Mouse (Mus musculus) thymus, postnatal 25 days (tissue): ENCODE results near the gene Gjc2.

Experiments used
- DNase-seq: peaks from one replicate; pipeline ENCODE4 v3.0.0; 2022

The Gjc2 gene

DNA sequence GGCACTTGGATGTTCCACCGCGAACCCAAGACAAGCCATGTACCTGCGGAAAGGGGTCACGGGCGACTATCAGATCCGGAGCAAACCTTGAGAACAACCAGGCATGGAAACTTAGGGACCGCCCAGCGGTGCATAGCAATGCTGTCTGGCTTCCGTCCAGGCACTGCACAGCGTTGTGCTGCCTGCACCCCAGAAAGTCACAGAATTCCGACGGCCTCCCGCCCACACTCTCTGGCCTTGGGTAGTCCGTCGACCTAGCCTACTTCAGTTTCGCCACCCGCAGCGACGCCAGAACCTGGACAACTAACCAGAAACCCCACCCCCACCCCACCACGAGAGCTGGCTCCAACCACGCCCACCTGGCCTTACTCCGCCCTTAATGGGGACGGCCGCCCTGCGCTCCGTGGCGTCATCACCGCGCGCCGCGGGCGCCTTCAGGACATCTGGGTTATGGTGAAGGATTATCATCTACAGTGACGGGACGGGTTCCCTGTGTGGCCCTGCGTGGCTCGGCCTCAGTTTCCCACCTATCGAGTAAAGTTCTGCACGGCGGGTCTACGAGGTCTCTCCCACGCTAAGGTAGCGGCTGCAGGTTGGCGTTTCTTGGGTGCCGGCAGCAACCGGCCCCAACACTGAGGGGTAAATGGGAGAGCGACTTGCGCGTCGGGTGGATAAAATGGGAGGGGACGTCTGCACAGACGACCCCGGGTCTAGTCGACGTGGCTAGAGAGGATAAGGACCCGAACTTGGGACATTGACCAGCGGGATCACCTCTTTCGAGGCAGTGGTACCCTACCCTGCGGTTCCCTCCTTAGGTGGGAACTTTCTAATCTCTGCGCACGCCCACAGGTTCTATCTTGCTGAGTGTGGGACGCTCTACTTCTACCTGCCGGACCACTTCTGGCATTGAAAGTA is 19.3 kb upstream of the Gjc2 start, which contains the start of gene Mrpl55:
Gene Mrpl55 (plus strand): TSS at position 406 of the 915 bp plus-strand sequence.
- peak; percentile 93 for DNase-seq

DNA sequence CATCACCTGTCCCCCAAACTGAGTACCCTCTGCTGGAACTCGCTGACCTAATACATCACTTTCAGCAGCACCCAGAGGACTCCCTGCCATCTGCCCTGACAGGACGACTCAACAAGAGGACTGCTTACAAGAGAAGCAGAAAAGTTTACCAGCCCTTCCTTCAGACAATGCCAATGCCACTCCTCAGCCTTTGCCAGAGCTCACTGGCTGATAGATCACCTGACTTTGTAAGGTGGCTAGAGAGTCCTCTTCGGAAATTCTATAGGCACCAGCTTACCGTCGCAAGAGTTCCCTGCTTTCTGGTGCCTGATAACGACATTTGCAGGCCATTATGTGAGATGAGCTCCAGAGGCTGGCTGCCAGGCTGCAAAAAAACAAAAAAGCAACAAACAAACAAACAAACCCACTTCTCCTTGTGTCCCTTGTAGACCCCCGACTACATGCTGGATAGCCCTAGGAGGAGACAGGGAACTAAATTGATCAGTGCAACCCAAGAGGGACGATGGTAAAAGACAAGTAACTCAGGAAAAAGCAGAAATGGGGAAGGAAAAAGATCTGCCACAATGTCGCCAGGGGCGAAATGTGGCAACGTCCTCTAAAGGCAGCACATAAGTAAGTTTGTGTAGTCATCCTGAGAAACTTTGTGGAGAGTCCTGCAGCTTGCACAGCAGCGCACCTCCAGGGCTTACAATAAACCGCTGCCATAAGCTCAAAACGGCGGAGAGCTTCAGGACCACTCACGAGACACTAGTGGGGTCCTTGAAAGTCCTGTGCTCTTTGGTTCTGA is 18.4 kb upstream of the Gjc2 start:
- DNase-seq, result no peak

DNA sequence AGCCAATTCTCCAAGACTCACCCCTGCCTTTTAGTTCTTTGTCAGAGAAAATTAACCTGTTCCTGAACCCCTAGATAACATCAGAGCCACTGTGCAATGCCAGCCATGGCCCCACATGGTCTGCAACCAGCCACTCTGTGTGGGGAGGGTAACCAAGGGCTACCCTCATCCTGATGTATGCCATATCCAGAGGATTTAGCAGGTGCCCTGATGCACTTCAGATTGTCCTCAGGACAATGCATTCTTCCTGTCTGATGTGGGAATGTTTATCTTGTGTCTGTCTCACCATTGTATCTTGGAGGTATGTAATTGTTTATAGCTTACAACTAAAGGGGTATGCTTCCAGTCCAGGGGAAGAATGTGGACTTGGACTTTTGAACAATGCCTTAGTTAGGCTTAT is 13.2 kb upstream of the Gjc2 start:
- no peak for DNase-seq

DNA sequence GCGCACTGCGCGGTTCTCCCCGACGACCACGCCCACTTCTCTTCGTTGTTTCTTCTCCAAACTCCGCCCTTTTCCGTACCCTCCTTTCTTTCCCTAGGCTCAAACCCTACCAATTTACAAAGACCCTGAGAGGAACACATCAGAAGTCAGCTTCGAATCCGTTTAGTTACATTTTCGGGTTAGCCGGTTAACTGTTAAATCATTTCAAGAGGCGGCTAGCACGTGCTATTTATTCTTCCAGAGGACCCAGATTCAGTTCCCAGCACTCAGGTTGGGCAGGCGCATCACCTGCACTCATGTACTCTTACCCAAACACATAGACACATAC is 9.0 kb upstream of the Gjc2 start, which contains the start of gene Guk1:
Gene Guk1 (minus strand): TSS at position 154 of the 328 bp plus-strand sequence.
- DNase-seq, result no peak

DNA sequence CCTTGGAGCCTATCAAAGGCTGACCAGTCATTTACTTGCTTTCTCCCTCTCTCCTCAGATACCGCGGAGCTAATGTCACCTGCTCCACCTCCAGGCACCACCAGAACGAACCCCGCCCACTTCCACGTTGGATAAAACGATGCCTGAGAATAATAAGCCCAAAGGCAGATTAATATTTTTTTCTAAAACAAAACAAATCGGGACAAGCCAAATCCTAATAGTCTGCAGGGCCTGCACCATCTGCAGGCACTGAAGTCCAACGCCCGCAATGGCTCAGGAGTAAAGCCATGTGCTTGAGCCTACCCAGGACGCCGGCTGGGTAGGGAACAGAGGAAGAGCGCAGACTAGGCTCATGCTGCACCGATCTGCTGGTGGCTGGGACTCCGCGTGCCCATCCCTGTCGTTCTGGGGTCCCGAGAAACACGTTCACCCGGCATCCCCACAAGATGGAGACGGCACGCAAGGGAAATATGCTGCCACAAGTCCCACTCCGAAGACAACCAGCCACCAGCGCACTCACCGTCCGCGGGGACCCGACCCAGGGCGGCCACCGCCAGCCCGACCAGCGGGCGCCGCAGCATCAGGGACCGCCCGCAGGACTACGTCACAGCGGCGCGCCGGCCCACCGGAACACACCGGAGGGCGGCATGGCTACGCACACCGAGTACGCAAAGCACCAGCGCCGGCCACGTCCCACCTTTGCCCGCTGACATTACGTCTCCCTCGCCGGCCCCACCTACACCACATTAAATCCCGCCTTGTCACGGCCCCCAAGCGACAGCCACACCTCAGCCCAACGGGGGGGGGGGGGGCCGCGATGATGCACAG is 8.4 kb upstream of the Gjc2 start:
- DNase-seq, result peak; percentile 90

DNA sequence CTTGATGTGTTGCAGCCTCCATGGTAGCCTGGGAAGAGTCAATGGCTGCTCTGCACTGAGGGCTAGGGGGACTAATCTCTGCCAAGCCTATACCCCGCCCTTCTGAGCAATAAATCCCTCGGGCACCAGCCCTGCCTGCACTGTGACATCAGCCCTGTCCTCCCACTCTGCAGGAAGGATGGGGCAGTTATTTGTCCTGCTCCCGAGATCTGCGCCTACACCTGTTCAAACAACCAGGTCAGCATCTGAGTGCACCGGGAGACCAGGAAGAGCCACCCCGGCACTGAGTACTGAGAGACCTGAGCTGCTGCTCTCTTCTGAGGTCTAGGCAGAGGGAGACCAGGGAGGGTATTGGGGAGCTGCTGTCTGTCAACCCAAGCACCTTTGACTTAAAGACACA is 4.7 kb upstream of the Gjc2 start:
- DNase-seq, result no peak

DNA sequence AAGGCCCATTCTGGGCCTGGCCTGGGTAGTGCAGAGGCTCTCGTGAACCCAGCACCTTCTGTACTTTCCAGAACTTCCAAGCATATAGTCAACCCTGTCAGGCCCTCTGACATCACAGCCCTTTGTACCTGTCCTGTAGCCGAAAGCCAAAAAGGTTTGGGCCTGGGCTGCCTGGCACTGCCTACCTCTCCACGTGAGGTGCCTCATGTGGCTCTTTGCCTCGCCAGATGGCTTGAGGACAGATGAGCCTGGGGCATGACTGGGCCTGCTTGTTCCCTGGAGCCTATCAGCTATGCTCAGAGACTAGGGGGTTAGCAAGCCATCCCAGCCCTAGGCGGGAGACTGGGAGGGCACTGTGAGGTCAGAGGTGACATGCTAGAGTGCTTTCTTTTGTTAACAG is 2.5 kb upstream of the Gjc2 start:
- no peak for DNase-seq

DNA sequence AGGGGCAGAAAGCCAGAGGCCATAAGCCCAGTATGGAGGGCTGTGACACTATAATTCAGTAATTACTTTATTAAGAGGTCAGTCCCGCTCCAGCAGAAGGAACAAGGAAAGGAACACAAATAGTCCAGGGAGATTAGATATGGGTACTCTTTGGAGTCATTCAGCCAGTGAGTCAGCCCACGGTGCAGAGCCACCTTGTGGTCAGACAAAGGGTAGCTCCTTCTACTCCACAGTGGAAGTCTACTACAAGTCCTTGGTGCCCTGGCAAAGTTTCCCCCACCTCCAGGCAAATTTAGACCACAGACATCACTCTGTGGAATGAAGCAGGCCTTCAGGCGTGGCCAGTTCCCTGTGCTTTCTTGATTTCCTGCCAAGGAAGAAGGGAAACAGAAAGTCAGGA is 808 bp upstream of the Gjc2 start:
- peak; percentile 30 for DNase-seq

DNA sequence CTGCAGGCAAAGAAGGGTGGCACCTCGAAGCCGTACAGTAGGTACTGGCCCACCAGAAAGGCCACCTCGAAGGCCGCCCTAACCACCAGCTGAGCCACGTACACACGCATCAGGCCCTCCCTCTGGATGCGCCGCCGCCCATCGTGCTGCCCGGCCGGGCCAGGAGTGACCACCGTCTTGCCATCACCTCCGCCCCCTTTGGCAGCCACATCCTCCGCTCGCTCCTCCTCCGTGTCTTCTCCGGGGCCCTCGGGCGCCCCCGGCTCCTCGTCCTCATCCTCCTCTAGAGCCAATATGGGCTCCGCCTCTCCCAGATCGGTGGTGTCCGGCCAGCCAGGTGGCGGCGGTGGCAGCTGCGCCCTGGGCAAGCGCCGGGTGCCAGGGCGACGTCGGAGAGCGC is 6.1 kb downstream of the Gjc2 start:
- no peak for DNase-seq

DNA sequence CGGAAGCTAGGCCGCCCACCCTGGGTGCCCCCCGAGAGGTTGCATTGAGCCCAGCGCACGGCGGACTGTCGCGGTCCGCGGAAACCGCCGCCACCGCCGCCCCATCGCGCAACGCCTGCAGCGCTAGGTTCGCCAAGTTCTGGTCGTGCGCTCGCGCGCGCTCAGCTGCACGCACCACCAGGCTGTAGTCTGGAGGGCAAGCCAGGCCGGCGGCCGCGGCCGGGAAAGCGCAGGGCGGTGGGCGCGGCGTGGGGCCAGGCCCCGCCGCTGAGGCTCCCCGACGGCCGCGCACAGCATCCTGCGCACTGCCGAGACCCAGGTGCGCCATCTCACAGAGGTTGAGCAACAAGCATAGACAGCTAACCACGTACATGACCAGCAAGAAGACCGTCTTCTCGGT is 6.5 kb downstream of the Gjc2 start:
- DNase-seq, result no peak

DNA sequence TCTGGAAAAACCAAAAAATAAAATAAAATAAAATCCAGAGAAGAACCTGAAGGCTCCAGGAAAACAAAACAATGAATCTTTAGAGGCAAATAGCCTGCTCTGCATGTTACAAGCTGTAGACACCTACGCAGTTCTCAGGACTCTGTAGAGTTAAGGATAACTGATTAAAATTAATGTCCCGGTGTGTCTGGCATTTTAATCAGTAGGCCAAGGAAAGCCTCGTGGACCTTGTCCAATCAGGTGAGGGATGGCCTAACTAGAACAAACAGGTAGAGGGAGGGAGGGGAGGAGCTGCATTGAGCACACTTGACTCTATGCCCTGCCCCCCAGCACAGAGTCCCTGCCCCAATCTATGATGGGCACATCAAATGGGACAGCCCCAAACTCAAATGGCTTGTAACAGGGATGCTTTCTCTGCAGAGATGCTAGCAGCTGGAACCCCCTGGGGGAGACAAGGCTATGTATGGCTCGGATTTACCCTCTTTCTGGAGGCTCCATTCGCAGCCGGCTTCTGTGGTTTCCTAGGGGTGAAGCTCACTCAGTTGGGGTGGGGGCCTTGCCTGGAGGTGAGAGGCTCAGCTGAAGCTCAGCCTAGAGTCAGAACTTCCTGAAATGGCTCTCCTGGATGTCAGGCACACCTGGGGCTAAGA is 8.7 kb downstream of the Gjc2 start:
- no peak for DNase-seq

DNA sequence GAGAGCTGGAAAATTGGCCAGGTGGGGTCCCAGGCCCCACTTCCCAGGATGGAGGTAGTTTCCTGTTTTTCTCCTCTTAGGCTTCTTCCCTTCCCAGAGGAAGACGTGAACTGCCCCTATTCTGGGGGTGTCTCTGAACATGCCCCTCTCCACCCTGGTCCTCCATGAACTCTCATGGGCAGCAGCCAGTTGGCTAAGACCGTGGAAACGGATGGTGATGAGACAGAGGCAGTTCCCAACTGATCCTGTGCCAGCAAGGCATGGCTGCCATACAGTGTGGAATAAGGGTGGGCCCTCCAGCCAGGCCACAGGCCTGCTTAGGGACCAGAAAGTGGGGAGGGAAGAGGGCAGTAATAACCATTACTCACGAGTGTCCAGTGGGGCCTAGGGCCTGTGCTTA is 12.5 kb downstream of the Gjc2 start:
- no peak for DNase-seq

DNA sequence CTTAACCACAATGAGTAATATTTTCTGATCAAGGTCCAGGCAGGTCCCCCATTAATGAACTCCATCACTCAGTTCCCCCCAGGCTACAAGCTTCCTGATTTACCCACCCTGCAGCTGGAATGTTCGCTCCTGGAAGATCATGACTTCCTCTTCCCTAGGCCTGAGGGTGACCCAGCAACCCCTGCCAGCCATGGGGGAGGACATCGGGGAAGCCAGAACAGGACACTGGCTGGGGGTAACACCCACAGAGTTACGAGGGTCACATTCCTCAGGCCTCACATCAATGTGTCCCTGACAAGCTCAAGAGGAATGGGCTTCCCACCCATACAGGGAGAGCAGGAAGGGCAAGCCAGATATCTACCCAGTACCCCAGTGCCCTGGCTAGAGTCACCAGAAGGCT is 13.2 kb downstream of the Gjc2 start:
- no peak for DNase-seq

DNA sequence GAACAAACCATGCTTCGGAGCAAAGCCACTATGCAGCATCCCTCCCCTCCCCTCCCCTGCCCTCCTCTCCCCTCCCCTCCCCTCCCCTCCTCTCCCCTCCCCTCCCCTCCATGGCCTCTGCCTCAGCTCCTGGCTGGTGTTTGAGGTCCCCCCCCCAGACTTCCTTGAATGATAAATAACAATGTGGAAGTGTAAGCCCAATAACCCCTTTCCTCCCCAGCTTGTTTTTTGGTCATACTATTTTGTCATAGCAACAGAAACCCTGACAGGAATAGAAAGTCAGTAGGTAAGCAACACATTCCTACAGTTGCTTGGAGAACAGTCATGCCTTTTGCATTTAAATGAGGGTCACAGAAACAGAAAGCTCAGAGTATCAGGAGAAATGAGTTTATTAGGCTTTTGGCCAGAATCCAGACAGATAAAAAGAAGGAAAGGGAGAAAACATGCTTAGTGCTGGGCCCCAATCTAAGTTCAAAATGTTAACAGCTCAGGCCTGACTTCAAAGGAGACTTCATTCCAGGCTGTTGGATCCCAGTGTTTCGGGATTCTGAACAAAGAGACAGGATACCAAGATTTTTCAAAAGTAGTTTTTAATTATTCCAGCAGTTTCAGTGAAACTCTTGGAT is 17.3 kb downstream of the Gjc2 start:
- DNase-seq, result no peak

DNA sequence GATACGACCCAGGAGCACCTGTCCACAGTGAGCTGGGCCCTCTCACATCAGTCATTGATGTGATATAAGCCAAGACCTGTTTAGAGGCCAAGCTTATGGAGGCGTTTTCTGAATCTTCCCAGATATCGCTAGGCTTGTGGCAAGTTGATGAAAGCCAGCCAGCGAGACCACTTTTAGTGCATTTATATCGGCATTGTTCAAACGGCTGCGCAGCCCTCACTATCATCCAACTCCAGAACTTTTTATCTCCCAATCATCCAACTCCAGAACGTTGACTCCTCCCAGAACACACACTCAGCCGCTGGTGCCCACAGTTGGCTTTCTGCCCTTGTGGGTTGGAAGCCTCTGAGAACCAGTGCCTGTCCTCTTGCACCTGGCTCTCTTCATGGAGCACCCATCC is 18.6 kb downstream of the Gjc2 start:
- DNase-seq, result no peak

DNA sequence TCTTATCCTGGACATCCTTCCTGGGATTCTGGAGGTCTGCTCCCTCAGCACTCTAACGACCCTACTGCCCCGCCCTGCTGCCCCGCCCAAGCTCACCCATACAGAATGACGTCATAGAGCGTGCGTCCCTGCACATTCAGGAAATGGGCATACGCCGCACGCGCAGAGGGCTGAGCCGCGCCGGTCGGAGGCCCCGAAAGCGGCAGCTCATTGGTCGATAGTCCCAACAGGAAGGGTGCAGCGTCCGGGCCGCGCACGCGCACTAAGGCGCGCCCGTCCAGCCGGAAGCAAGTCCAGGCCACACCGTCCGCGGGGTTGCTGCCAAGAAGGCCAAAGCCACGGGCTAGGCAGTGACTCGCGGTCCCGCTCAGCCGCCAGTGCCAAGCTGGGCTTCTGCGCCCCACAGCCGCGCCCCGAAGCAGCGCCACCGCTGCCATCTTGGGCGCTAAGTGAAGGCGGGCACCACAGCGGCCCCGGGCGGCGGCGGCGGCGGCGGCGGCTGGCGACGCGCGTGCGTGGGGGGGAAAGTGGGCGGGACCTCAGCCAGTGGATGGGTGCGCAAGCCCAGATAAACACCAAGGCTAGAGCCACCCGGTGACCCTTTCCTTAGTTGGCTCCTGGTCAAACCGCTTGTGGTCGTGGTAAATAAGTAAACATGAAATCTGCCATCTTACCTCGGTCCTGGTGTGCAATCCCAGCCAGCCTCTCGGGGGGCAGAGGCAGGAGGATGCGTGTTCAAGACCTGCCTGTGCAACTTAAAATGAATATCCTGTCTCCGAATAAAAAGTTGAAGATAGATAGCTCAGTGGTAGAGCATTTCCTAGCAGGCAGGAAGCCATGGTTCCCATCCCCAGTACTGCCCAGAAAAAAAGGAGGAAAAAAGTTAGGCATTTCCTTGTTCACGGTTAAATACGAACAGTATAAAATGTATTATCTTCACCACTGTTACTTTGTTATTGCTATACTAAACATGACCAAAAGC is 19.5 kb downstream of the Gjc2 start, which contains the start of gene Iba57:
Gene Iba57 (minus strand): TSS at position 485 of the 982 bp plus-strand sequence.
- DNase-seq, result peak; percentile 95

DNA sequence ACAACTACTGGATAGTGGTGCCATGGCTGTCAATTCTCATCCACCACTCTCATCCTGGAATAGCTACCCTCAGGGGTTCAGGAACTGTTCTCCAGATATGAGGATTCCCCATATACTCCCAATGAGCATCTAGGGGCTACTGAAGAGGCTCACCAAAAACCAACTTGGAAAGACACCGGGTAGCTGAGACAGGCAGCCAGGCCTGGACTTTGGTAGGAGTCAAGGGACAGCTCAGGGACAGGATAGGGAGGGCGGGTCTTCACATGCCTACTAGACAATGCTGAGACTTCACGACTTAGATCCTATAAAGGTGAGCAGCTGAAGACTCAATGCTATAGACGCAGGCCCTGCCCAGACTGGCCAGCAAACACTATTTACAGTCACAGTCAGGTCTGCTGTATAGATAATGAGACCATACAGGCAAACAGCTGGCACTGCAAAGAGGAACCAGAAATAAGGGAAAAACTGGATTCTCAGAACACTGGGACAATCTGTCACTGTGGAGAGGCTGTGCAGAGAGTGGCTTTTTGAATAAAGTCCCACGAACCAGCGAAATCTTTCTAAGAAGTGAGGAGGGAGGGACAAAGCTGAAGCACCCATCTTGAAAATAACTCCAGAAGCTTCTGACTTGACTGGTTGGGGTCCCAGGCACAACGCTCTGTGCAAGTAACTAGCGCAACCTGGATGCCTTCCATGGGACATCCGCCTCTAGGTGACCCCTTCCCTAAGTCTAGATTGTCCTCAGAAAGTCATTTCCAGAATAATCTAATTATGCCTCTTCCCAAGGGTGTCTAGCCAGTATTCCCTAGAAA is 20.4 kb downstream of the Gjc2 start:
- no peak for DNase-seq

DNA sequence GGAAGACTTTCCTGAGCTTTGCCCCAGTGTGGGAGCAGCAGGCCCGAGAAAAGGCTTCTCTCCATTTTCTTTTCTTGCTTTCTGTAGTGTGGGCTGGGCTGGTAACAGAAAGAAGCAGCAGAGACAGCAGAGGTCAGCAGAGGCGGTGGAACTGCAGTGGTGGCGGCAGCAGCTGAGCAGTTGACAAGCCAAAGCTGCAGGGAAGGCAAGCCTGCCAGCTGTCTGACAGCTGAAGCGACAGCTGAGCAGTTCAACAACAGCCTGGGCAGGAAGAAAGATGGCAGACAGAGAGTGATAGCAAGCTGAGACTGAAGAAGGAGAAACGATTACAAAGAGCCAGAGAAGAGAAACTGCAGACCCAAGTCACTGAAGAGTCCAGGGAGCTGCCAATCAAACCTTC is 21.6 kb downstream of the Gjc2 start:
- no peak for DNase-seq

DNA sequence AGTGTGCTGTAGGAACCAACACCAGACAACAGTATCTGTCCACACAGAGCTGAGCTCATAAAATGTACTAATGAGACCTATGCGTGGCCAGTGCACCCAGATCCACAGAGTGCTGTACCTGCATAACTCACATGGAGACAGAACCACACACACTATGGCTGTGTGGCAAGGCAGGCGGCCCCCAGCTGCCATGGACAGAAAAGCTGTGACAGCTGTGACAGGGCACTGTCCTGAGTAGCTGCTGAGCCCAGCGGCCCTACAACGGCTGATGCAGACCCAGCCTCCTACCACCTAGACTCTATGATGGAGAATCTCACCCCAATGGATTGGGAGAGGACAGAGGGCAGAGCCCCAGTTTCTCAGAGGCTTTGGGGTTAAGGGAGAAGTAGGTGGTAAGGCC is 23.5 kb downstream of the Gjc2 start:
- DNase-seq, result no peak

DNA sequence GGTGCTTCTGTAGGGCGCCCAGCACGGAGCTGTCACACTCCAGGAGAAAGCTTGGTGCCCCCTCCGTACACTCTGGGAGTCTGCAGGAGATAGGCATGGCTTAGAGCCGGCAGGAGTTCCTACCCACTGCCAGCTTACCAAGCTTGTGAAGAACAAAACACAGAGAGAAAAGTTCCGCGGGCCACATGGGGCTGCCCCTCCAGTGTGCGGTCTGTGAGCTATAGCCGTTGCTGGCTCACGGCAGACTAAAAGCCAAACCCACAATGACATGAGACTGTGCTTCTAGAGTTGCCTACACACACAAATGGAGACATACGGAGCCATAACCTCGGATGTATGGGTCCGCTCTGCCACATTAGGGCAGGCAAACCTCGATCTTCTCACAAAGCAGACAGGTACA is 23.9 kb downstream of the Gjc2 start:
- DNase-seq, result no peak
